Mouse (Mus musculus): ENCODE measurements around the gene Vmn1r17. TPM values are rescaled to one million over a fixed set of nuclear protein-coding genes. Genes with fewer than 3 reads are reported as not detected.
"Not testable (repeated sequence)": the region's sequence is repeated elsewhere in the genome, so short reads cannot be mapped to it uniquely, and the experiment has no call there.

Gene Vmn1r17
- polyA plus RNA-seq (2012; rRNA removed) (not detected in 2 replicates), polyA plus RNA-seq (2014; fragmentation: Nextera tagmentation; extraction: Ambion mirVana) (not detected in 2 replicates)

DNA sequence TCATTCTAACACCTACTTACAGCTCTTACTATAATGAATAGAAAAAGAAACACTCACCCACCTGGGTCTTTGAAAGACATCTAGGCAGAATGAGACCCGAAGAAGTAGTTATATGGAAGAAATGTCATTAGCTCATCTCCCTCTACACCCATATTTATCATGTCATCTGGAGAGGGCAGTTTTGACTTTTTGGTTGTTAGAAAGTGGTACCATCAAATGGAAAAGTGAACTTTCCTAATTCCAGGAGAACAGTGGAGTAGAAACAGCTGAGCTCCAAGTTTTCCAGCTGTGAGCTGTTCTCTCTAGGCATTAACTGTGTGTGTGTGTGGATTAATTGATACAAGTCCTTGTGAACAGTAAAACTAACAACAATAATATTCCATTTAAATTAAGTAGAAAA is at the start of gene Vmn1r17:
TSS of gene Vmn1r17 (minus strand) at position 101 of the 400 bp plus-strand sequence.
- Histone ChIP-seq H3K9ac (replicated peaks) (no peak within 1 kb of the TSS), H3K9me3 (ENCODE audit: control insufficient read depth, low read length) (no peaks in the 10 kb centered on the region), H3K27ac (no peak within 1 kb of the TSS), H3K4me3 (ENCODE audit: insufficient read depth in 1 of 2, low read depth in 2 of 2, low read length in 2 of 2) (no peak within 1 kb of the TSS), H3K4me2 (ENCODE audit: low read depth) (no peak within 1 kb of the TSS), H3K4me1 (replicated peaks; ENCODE audit: control insufficient read depth in 2 of 2, insufficient read depth in 2 of 2, low read length in 1 of 2) (no peaks in the 10 kb centered on the region), H3K36me3 (replicated peaks; ENCODE audit: control insufficient read depth, insufficient read depth, low read depth) (no peaks in the 10 kb centered on the region), H3K27me3 (ENCODE audit: control insufficient read depth, insufficient read depth, low read length) (no peaks in the 10 kb centered on the region)
- ATAC-seq (ENCODE audit: insufficient read depth) (no peak), DNase-seq (ENCODE audit: low read depth in 3 of 3, low spot score in 3 of 3) (no peak)
- WGBS (ENCODE audit: insufficient replicate concordance), result 48% methylated on average over 1 of the region's 1 CpGs
- TF ChIP-seq EP300 (IDR thresholded peaks at IDR 0.05; ENCODE audit: low read depth) (no peak), CTCF (IDR thresholded peaks at IDR 0.05; ENCODE audit: low read depth) (no peak)

GRCm38 (mm10) chr6:57403480-57403879 is 40.0 kb upstream of the Vmn1r17 start, which contains the start of gene Vmn1r19:
Gene Vmn1r19 (plus strand): TSS chr6:57403780.
- not testable (repeated sequence) for H3K36me3 ChIP-seq (replicated peaks; ENCODE audit: control insufficient read depth, insufficient read depth, low read depth); H3K27ac ChIP-seq; DNase-seq (ENCODE audit: low read depth in 3 of 3, low spot score in 3 of 3); H3K4me2 ChIP-seq (ENCODE audit: low read depth); ATAC-seq (ENCODE audit: insufficient read depth); H3K4me3 ChIP-seq (ENCODE audit: insufficient read depth in 1 of 2, low read depth in 2 of 2, low read length in 2 of 2); H3K9ac ChIP-seq (replicated peaks); H3K9me3 ChIP-seq (ENCODE audit: control insufficient read depth, low read length); H3K4me1 ChIP-seq (replicated peaks; ENCODE audit: control insufficient read depth in 2 of 2, insufficient read depth in 2 of 2, low read length in 1 of 2); H3K27me3 ChIP-seq (ENCODE audit: control insufficient read depth, insufficient read depth, low read length)
- WGBS (ENCODE audit: insufficient replicate concordance), result 41% methylated on average over 3 of the region's 3 CpGs

DNA sequence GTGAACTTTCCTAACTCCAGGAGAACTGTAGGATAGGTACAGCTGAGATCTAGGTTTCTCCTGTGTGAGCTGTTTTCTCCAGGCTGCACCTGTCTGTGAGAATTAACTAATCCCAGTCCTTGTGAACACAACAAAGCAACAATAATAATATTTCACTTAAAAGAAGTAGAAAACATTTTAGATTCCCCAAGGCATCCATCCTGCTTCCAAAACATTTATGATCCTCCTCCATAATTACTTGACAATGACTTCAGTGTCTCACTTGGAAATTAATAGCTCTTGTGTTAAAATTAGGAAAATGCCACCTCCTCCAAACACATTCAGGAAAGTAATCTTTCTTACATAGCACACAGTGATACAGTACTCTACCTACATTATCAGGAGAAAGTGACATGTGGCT is 32.2 kb upstream of the Vmn1r17 start, which contains the start of gene Vmn1r18:
TSS of gene Vmn1r18 (minus strand) at position 101 of the 400 bp plus-strand sequence.
- H3K4me1 ChIP-seq (replicated peaks; ENCODE audit: control insufficient read depth in 2 of 2, insufficient read depth in 2 of 2, low read length in 1 of 2), result no peaks in the 10 kb centered on the region
- TF ChIP-seq EP300 (IDR thresholded peaks at IDR 0.05; ENCODE audit: low read depth), result no peak
- no peak for TF ChIP-seq CTCF (IDR thresholded peaks at IDR 0.05; ENCODE audit: low read depth)
- no peak within 1 kb of the TSS for H3K4me3 ChIP-seq (ENCODE audit: insufficient read depth in 1 of 2, low read depth in 2 of 2, low read length in 2 of 2)
- no peaks in the 10 kb centered on the region for H3K9me3 ChIP-seq (ENCODE audit: control insufficient read depth, low read length)
- H3K36me3 ChIP-seq (replicated peaks; ENCODE audit: control insufficient read depth, insufficient read depth, low read depth), result no peaks in the 10 kb centered on the region
- H3K27ac ChIP-seq, result no peak within 1 kb of the TSS
- no peaks in the 10 kb centered on the region for H3K27me3 ChIP-seq (ENCODE audit: control insufficient read depth, insufficient read depth, low read length)
- DNase-seq (ENCODE audit: low read depth in 3 of 3, low spot score in 3 of 3), result no peak
- ATAC-seq (ENCODE audit: insufficient read depth), result no peak
- no peak within 1 kb of the TSS for H3K4me2 ChIP-seq (ENCODE audit: low read depth)
- H3K9ac ChIP-seq (replicated peaks), result no peak within 1 kb of the TSS

DNA sequence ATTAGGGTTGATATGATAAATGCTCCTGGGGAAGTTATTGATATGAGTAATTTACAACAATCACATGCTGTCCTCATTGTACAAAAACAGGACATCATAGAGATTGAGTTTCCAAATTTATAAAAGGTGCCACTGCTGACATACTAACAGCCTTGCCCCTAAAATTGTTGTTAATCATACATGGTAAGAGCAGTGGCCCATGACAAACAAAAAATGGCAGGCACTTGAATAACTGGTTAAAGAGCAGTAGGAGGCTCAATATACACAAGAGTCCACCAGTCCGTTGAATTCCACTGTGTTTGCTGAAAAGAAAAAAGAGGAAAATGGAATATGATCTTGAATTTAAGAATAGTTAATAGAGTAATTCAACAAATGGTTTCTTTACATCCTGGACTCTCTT is 4.0 kb upstream of the Vmn1r17 start:
- WGBS (ENCODE audit: insufficient replicate concordance), result 46% methylated on average over 1 of the region's 1 CpGs
- H3K4me2 ChIP-seq (ENCODE audit: low read depth), result no peak overlapping the region
- TF ChIP-seq EP300 (IDR thresholded peaks at IDR 0.05; ENCODE audit: low read depth) (no peak), CTCF (IDR thresholded peaks at IDR 0.05; ENCODE audit: low read depth) (no peak)
- no peaks in the 10 kb centered on the region for H3K36me3 ChIP-seq (replicated peaks; ENCODE audit: control insufficient read depth, insufficient read depth, low read depth)
- H3K4me1 ChIP-seq (replicated peaks; ENCODE audit: control insufficient read depth in 2 of 2, insufficient read depth in 2 of 2, low read length in 1 of 2), result no peaks in the 10 kb centered on the region
- H3K4me3 ChIP-seq (ENCODE audit: insufficient read depth in 1 of 2, low read depth in 2 of 2, low read length in 2 of 2), result no peak overlapping the region
- no peak overlapping the region for H3K27ac ChIP-seq
- H3K9ac ChIP-seq (replicated peaks), result no peak overlapping the region
- H3K27me3 ChIP-seq (ENCODE audit: control insufficient read depth, insufficient read depth, low read length), result no peaks in the 10 kb centered on the region
- ATAC-seq (ENCODE audit: insufficient read depth), result no peak
- no peak for DNase-seq (ENCODE audit: low read depth in 3 of 3, low spot score in 3 of 3)
- H3K9me3 ChIP-seq (ENCODE audit: control insufficient read depth, low read length), result no peaks in the 10 kb centered on the region

DNA sequence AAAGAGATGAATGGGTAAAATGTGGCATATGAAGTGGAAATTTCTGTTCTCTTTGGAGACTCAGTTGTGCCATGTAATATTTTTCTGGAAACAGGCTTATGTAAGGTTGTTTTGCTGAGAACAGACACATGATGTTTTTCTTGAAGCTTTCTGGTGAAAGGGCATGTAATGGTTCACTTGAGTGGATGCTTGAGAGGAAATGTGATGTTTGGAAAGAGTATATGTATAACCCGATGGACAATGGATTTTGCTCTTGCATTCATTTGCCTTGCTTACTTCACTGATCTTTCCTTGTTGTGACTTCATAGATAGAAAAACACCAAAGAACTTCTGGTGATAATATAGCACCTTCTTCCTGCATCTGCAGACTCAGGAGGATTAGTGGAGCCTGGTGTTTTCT is 2.3 kb upstream of the Vmn1r17 start:
- not testable (repeated sequence) for DNase-seq (ENCODE audit: low read depth in 3 of 3, low spot score in 3 of 3); H3K27ac ChIP-seq; ATAC-seq (ENCODE audit: insufficient read depth); H3K27me3 ChIP-seq (ENCODE audit: control insufficient read depth, insufficient read depth, low read length); H3K4me1 ChIP-seq (replicated peaks; ENCODE audit: control insufficient read depth in 2 of 2, insufficient read depth in 2 of 2, low read length in 1 of 2); H3K36me3 ChIP-seq (replicated peaks; ENCODE audit: control insufficient read depth, insufficient read depth, low read depth); H3K4me3 ChIP-seq (ENCODE audit: insufficient read depth in 1 of 2, low read depth in 2 of 2, low read length in 2 of 2); H3K9me3 ChIP-seq (ENCODE audit: control insufficient read depth, low read length); H3K9ac ChIP-seq (replicated peaks); H3K4me2 ChIP-seq (ENCODE audit: low read depth)
- 69% methylated on average over 1 of the region's 1 CpGs for WGBS (ENCODE audit: insufficient replicate concordance)

Data from liver, embryonic 14.5 days (tissue).